Mouse (Mus musculus): ENCODE results near the gene Ago4.

DNA sequence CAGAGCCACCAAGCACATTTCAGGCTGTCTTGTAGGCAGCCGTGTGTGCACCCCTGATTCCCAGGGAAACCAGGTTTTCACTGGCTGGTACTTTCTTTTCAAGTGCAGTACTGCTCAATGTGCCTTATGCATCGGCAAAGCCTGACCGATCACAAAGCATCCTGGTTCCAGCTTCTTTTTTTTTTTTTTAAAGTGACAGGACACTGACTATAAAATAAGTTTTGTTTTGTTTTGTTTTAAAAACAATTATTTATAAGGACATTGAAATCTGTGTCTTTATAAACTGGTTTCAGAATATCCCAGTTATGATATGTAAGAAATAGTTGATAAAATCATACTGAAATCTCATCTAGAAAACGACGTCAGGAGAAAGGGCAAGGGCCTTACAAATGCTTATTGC, 41.3 kb downstream of the Ago4 start:
- no peak for TF ChIP-seq POLR2A (IDR thresholded peaks at IDR 0.05; ENCODE audit: low read depth, low read length)
- no peak for TF ChIP-seq CTCF (IDR thresholded peaks at IDR 0.05; ENCODE audit: extremely low read depth, insufficient read depth, insufficient read length, insufficient replicate concordance)
